In the genomic region with DNA sequence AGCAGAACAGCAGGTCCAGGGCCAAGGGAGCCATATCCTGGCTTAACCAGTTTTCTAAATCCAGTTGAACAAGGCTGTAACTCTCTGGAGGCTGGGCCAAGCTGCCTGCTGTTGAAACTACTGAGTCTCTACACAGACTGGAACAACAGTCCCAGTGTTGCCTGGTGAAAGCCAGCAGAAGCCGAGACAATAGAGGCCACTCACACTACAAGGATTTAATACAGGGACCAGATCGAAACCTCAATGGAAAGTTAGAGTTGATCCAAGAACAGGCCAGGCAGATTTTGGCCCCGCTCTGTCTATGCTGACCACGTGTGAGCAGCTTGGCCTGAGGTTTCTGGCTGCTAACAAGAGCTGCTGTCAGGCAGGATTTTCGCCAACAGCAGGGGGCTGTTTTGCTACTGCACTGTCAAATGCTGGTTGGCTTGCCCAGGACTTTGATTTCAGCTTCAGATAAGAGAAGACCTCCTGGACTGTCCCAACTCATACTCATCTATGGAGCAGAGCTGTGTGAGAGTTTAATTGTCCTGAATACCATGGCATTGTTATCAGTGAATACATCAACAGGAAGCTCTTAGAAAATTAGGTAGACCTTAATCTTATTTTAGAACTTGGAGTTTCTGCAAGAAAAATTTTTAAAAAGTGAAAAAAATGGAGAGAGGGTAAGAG, we compare ENCODE assay signal across 8 mouse cellular contexts.
DNase-seq lines count a peak whose midpoint lies in the region; ATAC-seq and TF ChIP-seq lines count a peak whose summit lies in the region.

No protein-coding gene starts in this region.

- no peak for ATAC-seq in intestine, postnatal 0 days
- no peak for ATAC-seq in neural tube, embryonic 11.5 days (ENCODE audit: insufficient read depth, low FRiP score, low TSS enrichment)

- no peak overlapping the region for H3K9ac ChIP-seq in intestine, postnatal 0 days (ENCODE audit: low read depth, low read length)
- no peak overlapping the region for H3K9ac ChIP-seq in neural tube, embryonic 11.5 days (ENCODE audit: low read length)

- no peaks in the 10 kb centered on the region for H3K27me3 ChIP-seq in intestine, postnatal 0 days (replicated peaks; ENCODE audit: control insufficient read depth, insufficient read depth, low read length)
- no peaks in the 10 kb centered on the region for H3K27me3 ChIP-seq in neural tube, embryonic 11.5 days (ENCODE audit: control insufficient read depth, insufficient read depth, low read length)

- intact Hi-C loops in left cerebral cortex, postnatal 25 days (cut with DNase I), result no loop called here

- H3K4me1 ChIP-seq in intestine, postnatal 0 days (replicated peaks; ENCODE audit: control insufficient read depth, insufficient read depth, low read length), result no peaks in the 10 kb centered on the region
- H3K4me1 ChIP-seq in neural tube, embryonic 11.5 days (ENCODE audit: control insufficient read depth, insufficient read depth, low read length), result no peaks in the 10 kb centered on the region

- TF ChIP-seq CTCF in brain, embryonic 14.5 days (IDR thresholded peaks at IDR 0.05; ENCODE audit: borderline replicate concordance, extremely low read depth, insufficient read depth, insufficient read length), result no peak
- TF ChIP-seq CTCF in intestine, postnatal 0 days (IDR thresholded peaks at IDR 0.05; ENCODE audit: low read depth), result peak; percentile 34; the same call in 1 of the 2 replicates

- no peak overlapping the region for H3K4me3 ChIP-seq in intestine, postnatal 0 days (ENCODE audit: low read depth, low read length)
- H3K4me3 ChIP-seq in neural tube, embryonic 11.5 days (ENCODE audit: low read depth, low read length), result no peak overlapping the region

- H3K9me3 ChIP-seq in intestine, postnatal 0 days (ENCODE audit: control insufficient read depth), result no peaks in the 10 kb centered on the region
- H3K9me3 ChIP-seq in neural tube, embryonic 11.5 days (ENCODE audit: control insufficient read depth, low read length), result no peaks in the 10 kb centered on the region

- no peak for TF ChIP-seq POLR2A in brain, embryonic 14.5 days (IDR thresholded peaks at IDR 0.05; ENCODE audit: borderline replicate concordance, extremely low read depth, insufficient read depth, insufficient read length, poor library complexity, severe bottlenecking)

- no peak overlapping the region for H3K27ac ChIP-seq in intestine, postnatal 0 days (ENCODE audit: low read depth, low read length)
- no peak overlapping the region for H3K27ac ChIP-seq in neural tube, embryonic 11.5 days (ENCODE audit: low read depth, low read length)

- no peaks in the 10 kb centered on the region for H3K36me3 ChIP-seq in intestine, postnatal 0 days (ENCODE audit: control insufficient read depth, insufficient read depth)
- H3K36me3 ChIP-seq in neural tube, embryonic 11.5 days (ENCODE audit: control insufficient read depth, insufficient read depth, low read length), result no peaks in the 10 kb centered on the region

- DNase-seq in brain, embryonic 14.5 days (ENCODE audit: low read depth), result peak; percentile 86
- DNase-seq in cerebellum, postnatal 36 days, result peak; percentile 15 to 17
- peak; percentile 15 to 48 for DNase-seq in gastrocnemius, adult 8-10 months (ENCODE audit: low spot score in 2 of 2)
- DNase-seq in left cerebral cortex, postnatal 25 days (ENCODE audit: low spot score in 2 of 2), result peak; percentile 37 to 69
- DNase-seq in neural tube, embryonic 11.5 days (ENCODE audit: low spot score), result peak; percentile 18
- no peak for DNase-seq in testis, postnatal 14 days (ENCODE audit: low spot score)
- no peak for DNase-seq in adrenal gland, postnatal 4 days (ENCODE audit: low spot score in 2 of 2)

- H3K4me2 ChIP-seq in intestine, postnatal 0 days (replicated peaks; ENCODE audit: low read depth), result no peak overlapping the region
- no peak overlapping the region for H3K4me2 ChIP-seq in neural tube, embryonic 11.5 days (ENCODE audit: low read depth)

- 51% methylated on average over 5 of the region's 5 CpGs for WGBS in intestine, postnatal 0 days
- 31% methylated on average over 5 of the region's 5 CpGs for WGBS in neural tube, embryonic 11.5 days

Comparison
In these comparisons a context has a peak if more than half of its experiments do, and no peak if none do; other contexts are left out.
1. DNase-seq: peak in brain, embryonic 14.5 days (single experiment), cerebellum, postnatal 36 days (2 of 2), gastrocnemius, adult 8-10 months (2 of 2), left cerebral cortex, postnatal 25 days (2 of 2) and neural tube, embryonic 11.5 days (single experiment); none in testis, postnatal 14 days (single experiment) and adrenal gland, postnatal 4 days (0 of 2).